Mouse (Mus musculus): Measurements from ENCODE around the gene Ech1. TPM values are rescaled to one million over a fixed set of nuclear protein-coding genes. Genes with fewer than 3 reads are reported as not detected.

Gene Ech1
- polyA plus RNA-seq, 1 experiment from 2014 or later: 281 TPM

DNA sequence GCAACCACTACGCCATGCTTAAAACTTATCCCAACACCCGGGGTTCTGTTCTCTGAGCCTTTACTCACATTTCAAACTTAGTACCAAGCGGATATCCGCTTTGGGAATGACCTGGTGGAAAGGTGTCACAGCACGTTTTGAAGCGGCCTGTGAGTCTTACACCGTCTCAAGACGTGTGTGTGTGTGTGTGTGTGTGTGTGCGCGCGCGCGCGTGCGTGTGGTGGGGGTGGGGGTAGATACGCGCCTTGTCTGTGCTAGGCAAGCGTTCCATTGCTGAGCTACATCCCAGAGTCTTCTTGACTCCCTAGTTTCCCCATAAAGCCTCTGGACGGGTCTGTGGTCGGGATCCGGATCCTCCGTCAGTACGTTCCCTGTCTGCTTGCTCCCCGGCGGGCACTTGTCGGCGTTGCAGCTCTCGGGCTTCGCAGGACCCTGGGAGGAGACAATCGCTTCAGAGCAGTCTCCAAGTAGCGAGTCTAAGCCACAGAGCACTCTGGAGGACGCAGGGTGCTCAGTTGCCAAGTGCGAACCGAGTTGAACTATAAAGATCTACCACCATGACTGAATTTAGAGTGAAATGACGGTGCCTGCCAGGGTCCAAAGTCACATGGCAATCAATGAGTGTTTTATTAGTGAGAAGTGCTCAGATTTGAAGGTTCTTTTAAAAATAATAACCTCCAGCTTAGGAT, 15.5 kb upstream of the Ech1 start:
- Histone ChIP-seq H3K9me3 (replicated peaks; ENCODE audit: control insufficient read depth, low read length) (no peaks in the 10 kb centered on the region), H3K36me3 (ENCODE audit: control insufficient read depth, insufficient read depth) (peaks cover 20% of the 10 kb centered on the region), H3K4me3 (ENCODE audit: low read length) (peak overlapping the region; percentile 89), H3K27me3 (ENCODE audit: control insufficient read depth, insufficient read depth, low read length) (no peaks in the 10 kb centered on the region), H3K9ac (ENCODE audit: low read length) (peak overlapping the region; percentile 98), H3K4me2 (ENCODE audit: low read depth, low read length) (peak overlapping the region; percentile 98), H3K27ac (ENCODE audit: low read length) (peak overlapping the region; percentile 100), H3K4me1 (ENCODE audit: control insufficient read depth, insufficient read depth, low read length) (peaks cover 28% of the 10 kb centered on the region)
- no peak; the same call in 1 of the 2 replicates for ATAC-seq (replicated peaks; ENCODE audit: extremely low read depth, insufficient read depth, low FRiP score)
- WGBS: under 1% methylated on average over 35 of the region's 35 CpGs

DNA sequence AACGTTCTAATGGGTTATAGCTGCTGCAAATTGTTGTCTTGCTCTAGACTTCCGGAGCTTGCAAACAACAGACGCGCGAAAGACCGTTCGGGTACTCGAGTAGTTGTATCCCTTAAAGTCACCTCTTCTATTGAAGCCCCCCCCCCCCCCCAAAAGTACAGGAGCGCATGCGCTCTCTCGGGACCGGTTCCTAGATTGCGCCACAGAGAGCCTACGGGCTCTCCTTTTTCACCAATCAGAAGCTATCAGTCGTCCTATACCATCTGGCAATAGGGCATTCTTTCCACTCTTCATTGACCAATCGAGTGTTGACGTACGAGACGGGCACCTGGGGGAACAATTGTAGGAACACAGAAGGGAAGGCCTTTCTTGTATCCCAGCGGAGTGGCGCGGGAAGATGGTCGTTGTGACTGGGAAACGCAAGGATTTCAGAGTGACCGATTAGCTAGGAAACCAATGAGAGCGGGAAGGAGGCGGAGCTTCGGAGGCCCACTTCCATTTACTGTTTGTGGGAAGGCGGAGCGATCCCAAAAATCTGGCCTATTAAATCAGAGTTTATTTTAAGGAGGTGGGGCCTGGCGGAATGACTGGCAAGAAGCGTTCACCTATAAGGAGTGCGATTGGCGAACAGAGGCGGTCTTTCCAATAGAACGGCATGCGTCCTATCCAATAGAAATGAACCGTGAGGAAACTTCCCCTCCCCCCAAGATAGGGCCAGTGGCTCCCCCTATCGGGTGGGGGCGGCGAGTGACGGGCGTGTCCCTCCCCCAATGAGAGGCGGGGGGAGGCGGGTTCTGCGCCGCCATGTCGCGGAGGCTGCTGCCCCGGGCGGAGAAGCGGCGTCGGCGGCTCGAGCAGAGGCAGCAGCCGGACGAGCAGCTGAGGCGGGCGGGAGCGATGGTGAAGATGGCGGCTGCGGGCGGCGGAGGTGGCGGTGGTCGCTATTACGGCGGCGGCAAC, 14.6 kb upstream of the Ech1 start:
- peak overlapping the region; percentile 89 for H3K4me3 ChIP-seq (ENCODE audit: low read length)
- H3K36me3 ChIP-seq (ENCODE audit: control insufficient read depth, insufficient read depth): peaks cover 28% of the 10 kb centered on the region
- H3K27ac ChIP-seq (ENCODE audit: low read length): peak overlapping the region; percentile 100
- ATAC-seq (replicated peaks; ENCODE audit: extremely low read depth, insufficient read depth, low FRiP score): peak; percentile 85
- peaks cover 31% of the 10 kb centered on the region for H3K4me1 ChIP-seq (ENCODE audit: control insufficient read depth, insufficient read depth, low read length)
- under 1% methylated on average over 70 of the region's 70 CpGs for WGBS
- no peaks in the 10 kb centered on the region for H3K9me3 ChIP-seq (replicated peaks; ENCODE audit: control insufficient read depth, low read length)
- H3K4me2 ChIP-seq (ENCODE audit: low read depth, low read length): peak overlapping the region; percentile 98
- H3K27me3 ChIP-seq (ENCODE audit: control insufficient read depth, insufficient read depth, low read length): no peaks in the 10 kb centered on the region
- H3K9ac ChIP-seq (ENCODE audit: low read length): peak overlapping the region; percentile 98

DNA sequence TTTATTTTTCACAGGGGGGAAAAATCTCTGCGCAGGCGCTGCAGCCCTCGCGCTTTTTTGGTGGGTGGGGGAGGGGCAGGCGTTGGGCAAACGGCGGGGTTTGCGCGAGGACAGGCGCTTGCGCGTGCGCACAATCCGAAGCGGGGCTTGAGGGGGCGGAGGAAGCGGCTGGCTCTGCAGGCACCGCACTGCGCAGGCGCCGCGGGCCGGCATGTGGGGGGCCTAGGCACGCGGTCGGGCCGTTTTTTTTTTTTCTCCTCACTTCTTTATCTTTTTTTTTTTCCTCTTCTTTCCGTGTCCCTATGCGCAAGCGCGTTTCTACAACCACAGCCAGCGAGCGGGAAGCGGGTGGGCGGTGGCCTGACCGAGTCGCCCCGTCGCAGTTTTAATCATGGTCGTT, 13.8 kb upstream of the Ech1 start:
- peak overlapping the region; percentile 95 for H3K9ac ChIP-seq (ENCODE audit: low read length)
- H3K9me3 ChIP-seq (replicated peaks; ENCODE audit: control insufficient read depth, low read length): no peaks in the 10 kb centered on the region
- peak overlapping the region; percentile 81 for H3K4me2 ChIP-seq (ENCODE audit: low read depth, low read length)
- ATAC-seq (replicated peaks; ENCODE audit: extremely low read depth, insufficient read depth, low FRiP score): peak; percentile 46
- peaks cover 36% of the 10 kb centered on the region for H3K36me3 ChIP-seq (ENCODE audit: control insufficient read depth, insufficient read depth)
- WGBS: under 1% methylated on average over 40 of the region's 40 CpGs
- peaks cover 39% of the 10 kb centered on the region for H3K4me1 ChIP-seq (ENCODE audit: control insufficient read depth, insufficient read depth, low read length)
- peak overlapping the region; percentile 84 for H3K4me3 ChIP-seq (ENCODE audit: low read length)
- H3K27ac ChIP-seq (ENCODE audit: low read length): peak overlapping the region; percentile 99
- H3K27me3 ChIP-seq (ENCODE audit: control insufficient read depth, insufficient read depth, low read length): no peaks in the 10 kb centered on the region

DNA sequence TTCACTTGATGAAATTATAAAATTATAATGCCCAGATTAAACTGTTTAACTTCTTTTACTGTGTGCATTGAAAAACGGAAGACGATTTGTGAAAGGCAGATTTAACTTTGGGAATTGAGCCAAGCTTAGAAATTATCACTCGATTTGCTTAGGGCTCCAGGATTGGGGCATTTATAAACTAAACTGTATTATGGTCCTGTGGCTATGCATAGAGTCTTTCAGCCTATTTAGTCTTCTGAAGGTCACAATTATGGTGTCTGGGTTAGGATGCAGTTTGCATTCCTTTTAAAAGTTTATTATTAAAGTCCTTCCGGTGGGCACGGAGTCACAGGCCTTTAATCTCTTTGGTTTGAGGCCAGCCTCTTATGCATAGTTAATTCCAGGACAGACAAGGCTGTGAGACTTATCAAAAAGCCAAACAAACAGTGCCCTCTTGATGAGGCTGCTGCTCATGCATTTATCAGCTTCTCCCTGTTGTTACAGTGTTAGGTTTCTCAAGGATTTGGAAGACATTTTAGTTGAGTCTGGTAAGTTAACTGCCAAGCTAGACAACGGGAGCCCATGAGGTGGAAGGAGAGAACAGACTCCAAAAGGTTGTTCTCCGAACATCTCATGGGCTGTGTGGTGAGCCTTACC, 13.3 kb upstream of the Ech1 start:
- H3K9me3 ChIP-seq (replicated peaks; ENCODE audit: control insufficient read depth, low read length): no peaks in the 10 kb centered on the region
- no peak for ATAC-seq (replicated peaks; ENCODE audit: extremely low read depth, insufficient read depth, low FRiP score)
- H3K9ac ChIP-seq (ENCODE audit: low read length): peak overlapping the region; percentile 95
- peak overlapping the region; percentile 99 for H3K27ac ChIP-seq (ENCODE audit: low read length)
- 2% methylated on average over 7 of the region's 7 CpGs for WGBS
- H3K4me2 ChIP-seq (ENCODE audit: low read depth, low read length): peak overlapping the region; percentile 81
- H3K36me3 ChIP-seq (ENCODE audit: control insufficient read depth, insufficient read depth): peaks cover 42% of the 10 kb centered on the region
- H3K4me1 ChIP-seq (ENCODE audit: control insufficient read depth, insufficient read depth, low read length): peaks cover 40% of the 10 kb centered on the region
- no peaks in the 10 kb centered on the region for H3K27me3 ChIP-seq (ENCODE audit: control insufficient read depth, insufficient read depth, low read length)
- peak overlapping the region; percentile 84 for H3K4me3 ChIP-seq (ENCODE audit: low read length)

DNA sequence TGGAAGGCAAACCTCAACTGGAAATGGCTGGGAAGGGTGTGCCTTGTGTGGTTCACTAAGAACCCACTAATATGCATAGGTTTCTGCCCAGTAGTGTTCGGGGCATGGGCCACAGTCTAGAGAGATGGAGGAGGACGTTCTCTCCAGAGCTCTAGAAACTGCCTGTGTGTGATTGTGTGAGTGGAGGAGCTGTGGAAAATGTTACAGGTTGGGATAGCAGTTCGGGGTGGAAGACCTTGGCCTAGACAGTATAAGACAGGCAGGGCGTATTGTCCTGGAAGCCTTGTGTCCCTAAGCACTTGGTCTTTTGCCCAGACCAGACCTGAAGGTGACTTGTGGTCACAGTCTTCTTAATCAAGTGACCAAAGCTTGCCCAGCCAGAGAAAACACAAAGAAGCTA, 12.6 kb upstream of the Ech1 start:
- H3K36me3 ChIP-seq (ENCODE audit: control insufficient read depth, insufficient read depth): peaks cover 48% of the 10 kb centered on the region
- H3K27me3 ChIP-seq (ENCODE audit: control insufficient read depth, insufficient read depth, low read length): no peaks in the 10 kb centered on the region
- peaks cover 44% of the 10 kb centered on the region for H3K4me1 ChIP-seq (ENCODE audit: control insufficient read depth, insufficient read depth, low read length)
- H3K4me3 ChIP-seq (ENCODE audit: low read length): peak overlapping the region; percentile 84
- H3K4me2 ChIP-seq (ENCODE audit: low read depth, low read length): peak overlapping the region; percentile 81
- 35% methylated on average over 4 of the region's 4 CpGs for WGBS
- H3K9me3 ChIP-seq (replicated peaks; ENCODE audit: control insufficient read depth, low read length): no peaks in the 10 kb centered on the region
- H3K9ac ChIP-seq (ENCODE audit: low read length): peak overlapping the region; percentile 95
- ATAC-seq (replicated peaks; ENCODE audit: extremely low read depth, insufficient read depth, low FRiP score): no peak
- peak overlapping the region; percentile 64 for H3K27ac ChIP-seq (ENCODE audit: low read length)

DNA sequence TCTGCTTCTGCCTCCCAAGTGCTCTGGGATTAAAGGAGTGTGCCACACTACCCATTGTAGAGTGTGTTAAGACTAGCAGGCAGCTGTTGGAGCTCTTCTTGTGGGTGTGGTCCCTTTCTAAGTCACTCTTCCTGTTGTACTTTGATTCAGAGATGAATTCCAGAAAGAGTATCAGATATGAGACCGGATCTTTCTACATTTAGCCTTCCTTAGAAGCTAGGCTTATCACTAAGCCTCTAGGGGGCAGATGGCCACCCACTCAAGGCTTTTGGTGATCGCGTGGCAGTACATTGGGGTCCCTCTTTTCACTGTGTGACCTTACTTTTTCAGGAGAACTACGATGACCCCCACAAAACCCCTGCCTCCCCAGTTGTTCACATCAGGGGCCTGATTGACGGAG, 12.1 kb upstream of the Ech1 start:
- 56% methylated on average over 5 of the region's 5 CpGs for WGBS
- ATAC-seq (replicated peaks; ENCODE audit: extremely low read depth, insufficient read depth, low FRiP score): no peak

DNA sequence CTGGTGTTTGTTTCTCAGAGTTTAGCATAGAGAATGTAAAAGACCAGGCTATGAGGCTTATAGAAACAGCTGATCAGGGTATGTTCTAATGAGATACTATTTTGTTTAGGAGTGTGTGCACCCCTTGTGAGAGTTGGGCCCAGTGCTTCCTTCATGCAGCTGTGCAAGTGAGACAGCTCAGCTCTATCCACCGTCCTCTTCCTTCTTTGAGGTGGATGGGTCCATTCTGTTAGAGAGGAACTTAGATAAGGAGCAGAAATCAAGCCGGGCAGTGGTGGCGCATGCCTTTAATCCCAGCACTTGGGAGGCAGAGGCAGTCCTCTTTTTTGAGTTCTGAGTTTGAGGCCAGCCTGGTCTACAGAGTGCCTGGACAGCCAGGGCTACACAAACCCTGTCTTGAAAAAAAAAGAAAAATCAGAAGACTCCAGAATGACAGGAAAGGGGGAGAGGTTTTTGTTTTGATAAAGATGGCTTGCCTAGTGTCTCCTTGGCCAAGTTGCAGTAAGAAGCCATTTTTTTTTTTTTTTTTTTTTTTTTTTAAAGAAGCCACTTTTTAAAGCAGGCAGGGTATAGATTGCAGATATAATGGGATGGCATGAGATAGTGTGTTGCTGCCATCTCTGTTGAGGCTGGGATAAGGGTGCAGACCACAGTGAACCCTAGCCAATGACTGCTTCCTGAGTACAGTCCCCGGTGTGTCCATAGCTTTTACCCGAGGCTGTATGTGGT, 10.5 kb upstream of the Ech1 start:
- no peak for ATAC-seq (replicated peaks; ENCODE audit: extremely low read depth, insufficient read depth, low FRiP score)
- no peaks in the 10 kb centered on the region for H3K9me3 ChIP-seq (replicated peaks; ENCODE audit: control insufficient read depth, low read length)
- no peak overlapping the region for H3K27ac ChIP-seq (ENCODE audit: low read length)
- WGBS: 54% methylated on average over 5 of the region's 5 CpGs
- H3K9ac ChIP-seq (ENCODE audit: low read length): no peak overlapping the region
- no peak overlapping the region for H3K4me3 ChIP-seq (ENCODE audit: low read length)
- H3K27me3 ChIP-seq (ENCODE audit: control insufficient read depth, insufficient read depth, low read length): no peaks in the 10 kb centered on the region
- no peak overlapping the region for H3K4me2 ChIP-seq (ENCODE audit: low read depth, low read length)
- H3K36me3 ChIP-seq (ENCODE audit: control insufficient read depth, insufficient read depth): peaks cover 65% of the 10 kb centered on the region
- peaks cover 41% of the 10 kb centered on the region for H3K4me1 ChIP-seq (ENCODE audit: control insufficient read depth, insufficient read depth, low read length)

More for the DNA sequence above, 12.1 kb upstream of the Ech1 start:
- no peaks in the 10 kb centered on the region for H3K9me3 ChIP-seq (replicated peaks; ENCODE audit: control insufficient read depth, low read length)
- peak overlapping the region; percentile 95 for H3K9ac ChIP-seq (ENCODE audit: low read length)
- peak overlapping the region; percentile 64 for H3K27ac ChIP-seq (ENCODE audit: low read length)
- H3K36me3 ChIP-seq (ENCODE audit: control insufficient read depth, insufficient read depth): peaks cover 53% of the 10 kb centered on the region
- peak overlapping the region; percentile 81 for H3K4me2 ChIP-seq (ENCODE audit: low read depth, low read length)
- H3K27me3 ChIP-seq (ENCODE audit: control insufficient read depth, insufficient read depth, low read length): no peaks in the 10 kb centered on the region
- H3K4me1 ChIP-seq (ENCODE audit: control insufficient read depth, insufficient read depth, low read length): peaks cover 40% of the 10 kb centered on the region
- H3K4me3 ChIP-seq (ENCODE audit: low read length): peak overlapping the region; percentile 84

DNA sequence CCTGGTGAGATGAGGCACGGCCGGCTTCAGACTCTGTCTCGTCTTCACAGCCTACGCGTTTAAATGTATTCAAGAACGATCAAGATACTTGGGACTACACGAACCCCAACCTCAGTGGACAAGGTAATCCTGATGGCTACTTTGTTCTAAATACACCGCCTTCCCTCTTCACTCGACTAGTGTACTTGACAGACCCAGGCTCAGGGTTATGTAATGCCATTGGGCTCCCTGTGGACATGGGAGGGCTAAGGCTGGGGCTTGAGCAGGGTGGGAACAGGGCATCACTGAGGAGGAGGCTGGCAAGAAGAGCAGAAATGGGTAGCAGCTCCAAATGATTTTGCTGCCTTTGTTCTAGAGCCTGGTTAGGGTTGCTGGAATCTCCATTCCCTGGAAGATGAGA, 9.8 kb upstream of the Ech1 start:
- WGBS: 84% methylated on average over 9 of the region's 9 CpGs

More for the DNA sequence above, 9.8 kb upstream of the Ech1 start:
- H3K4me2 ChIP-seq (ENCODE audit: low read depth, low read length): no peak overlapping the region
- no peak overlapping the region for H3K27ac ChIP-seq (ENCODE audit: low read length)
- H3K9ac ChIP-seq (ENCODE audit: low read length): no peak overlapping the region
- no peaks in the 10 kb centered on the region for H3K9me3 ChIP-seq (replicated peaks; ENCODE audit: control insufficient read depth, low read length)
- peaks cover 47% of the 10 kb centered on the region for H3K4me1 ChIP-seq (ENCODE audit: control insufficient read depth, insufficient read depth, low read length)
- H3K36me3 ChIP-seq (ENCODE audit: control insufficient read depth, insufficient read depth): peaks cover 72% of the 10 kb centered on the region
- no peaks in the 10 kb centered on the region for H3K27me3 ChIP-seq (ENCODE audit: control insufficient read depth, insufficient read depth, low read length)
- no peak for ATAC-seq (replicated peaks; ENCODE audit: extremely low read depth, insufficient read depth, low FRiP score)
- no peak overlapping the region for H3K4me3 ChIP-seq (ENCODE audit: low read length)

All from heart, embryonic 16.5 days (tissue).